Mouse (Mus musculus) lung, adult 18-20 months (tissue): ENCODE data around the gene Ttll5.

Experiments used
- DNase-seq, 2 experiments: peaks; one replicate each; pipeline ENCODE4 v3.0.0; 2022; ENCODE audit warnings: mixed read lengths in 2 of 2

The Ttll5 gene

DNA sequence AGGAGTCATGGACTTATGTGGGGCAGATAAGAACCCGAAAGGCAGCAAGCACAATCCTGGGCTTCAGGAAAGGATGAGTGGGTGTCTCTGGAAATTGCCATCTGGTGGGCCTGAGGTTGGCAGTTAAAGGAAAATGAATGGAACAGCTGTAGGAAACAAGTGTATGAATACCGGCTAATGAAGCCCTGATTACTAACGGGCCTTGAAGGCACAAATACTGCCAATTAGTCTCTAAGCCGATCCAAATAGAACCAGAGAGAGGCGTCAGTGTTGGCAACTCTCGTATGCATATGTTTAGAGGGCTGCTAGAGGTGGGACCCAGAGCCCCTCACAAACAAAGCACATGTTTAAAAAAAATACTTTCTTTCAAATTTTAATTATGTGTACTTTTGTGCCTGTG lies 247.0 kb downstream of the Ttll5 start:
- DNase-seq, result no peak

DNA sequence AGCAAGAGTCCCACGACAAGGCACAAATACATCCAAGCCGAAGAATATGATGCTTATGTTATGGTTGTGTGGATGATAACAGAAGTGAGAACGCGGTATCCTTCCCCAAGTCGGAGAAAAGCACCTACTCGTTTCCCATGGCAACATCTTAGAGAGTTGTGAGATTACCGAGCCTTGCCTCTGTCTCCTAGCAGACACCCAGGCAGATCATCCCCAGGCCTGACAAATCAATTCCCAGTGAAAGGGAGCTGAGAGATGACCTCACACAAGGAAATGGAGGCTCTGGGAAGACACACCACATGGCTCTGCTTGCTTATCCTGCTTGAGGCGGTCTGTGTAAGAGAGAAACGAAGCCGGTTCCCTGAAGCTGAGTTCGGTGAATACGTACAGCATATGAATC lies 250.2 kb downstream of the Ttll5 start:
- DNase-seq, result no peak

DNA sequence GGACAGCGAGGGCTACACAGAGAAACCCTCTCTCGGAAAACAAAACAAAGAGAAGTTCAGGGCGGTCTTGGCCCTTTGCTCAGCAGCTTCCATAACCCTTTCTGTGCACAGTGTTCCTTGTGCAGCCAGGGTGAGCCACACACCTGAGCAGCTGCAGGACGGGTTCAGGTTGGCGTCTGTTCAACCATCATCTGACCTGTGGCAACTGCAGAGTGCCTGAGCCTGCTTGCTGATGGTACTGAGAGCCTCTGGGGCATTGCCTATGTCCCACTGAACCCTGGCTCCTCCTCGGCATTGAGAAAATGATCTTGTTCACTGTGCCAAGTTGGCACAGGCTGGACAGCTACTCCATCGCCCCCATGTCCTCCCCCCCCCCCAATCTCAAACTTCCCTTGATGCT lies 250.9 kb downstream of the Ttll5 start:
- no peak for DNase-seq

DNA sequence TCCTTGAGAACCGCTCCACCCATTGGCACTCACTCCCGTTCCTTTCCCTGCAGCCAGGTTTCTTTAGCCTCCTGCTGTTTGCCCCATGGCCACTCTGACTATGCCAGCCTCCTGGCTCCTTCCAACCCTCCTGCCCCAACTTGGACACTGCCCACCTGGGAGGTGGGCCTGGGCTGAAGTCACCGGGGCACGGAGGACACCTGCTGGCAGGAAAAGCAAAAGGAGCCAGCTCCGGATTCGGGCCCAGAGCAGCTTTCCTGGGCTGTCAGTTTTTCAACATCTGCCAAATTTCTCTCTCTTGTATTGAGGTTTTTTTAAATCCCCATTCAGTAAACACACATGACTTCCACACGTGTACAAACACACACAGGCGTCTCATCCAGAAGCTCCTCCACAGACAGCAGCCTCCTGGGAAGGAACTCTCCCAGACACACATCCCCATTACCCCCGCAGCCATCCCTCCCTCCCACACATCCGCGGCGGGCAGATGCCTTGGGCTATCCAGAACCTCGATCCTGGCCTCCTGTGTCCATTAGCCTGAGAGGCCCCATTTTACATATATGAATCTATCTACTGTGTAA lies 252.0 kb downstream of the Ttll5 start:
- DNase-seq, result peak; percentile 45 to 51

DNA sequence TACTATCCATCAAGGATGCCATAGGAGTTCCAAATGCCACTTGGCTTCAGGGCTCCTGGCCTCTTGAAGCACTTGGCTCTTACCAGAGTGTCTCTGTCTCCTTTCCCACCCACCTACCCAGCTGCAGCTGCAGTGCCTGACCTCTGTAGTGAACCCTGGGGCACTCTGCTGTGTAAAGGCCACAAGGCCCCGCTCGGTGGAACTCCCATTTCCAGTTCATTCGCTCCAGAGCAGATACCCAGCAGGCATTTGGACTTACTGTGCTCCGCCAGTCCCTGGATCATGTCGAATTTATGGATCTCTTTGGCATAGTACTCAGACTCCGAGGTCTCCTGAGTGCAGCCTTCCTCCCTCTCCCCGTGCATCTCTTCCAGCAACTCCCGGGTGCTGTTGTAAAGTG lies 252.9 kb downstream of the Ttll5 start:
- peak in 1 of 2 experiments; percentile 13 for DNase-seq

DNA sequence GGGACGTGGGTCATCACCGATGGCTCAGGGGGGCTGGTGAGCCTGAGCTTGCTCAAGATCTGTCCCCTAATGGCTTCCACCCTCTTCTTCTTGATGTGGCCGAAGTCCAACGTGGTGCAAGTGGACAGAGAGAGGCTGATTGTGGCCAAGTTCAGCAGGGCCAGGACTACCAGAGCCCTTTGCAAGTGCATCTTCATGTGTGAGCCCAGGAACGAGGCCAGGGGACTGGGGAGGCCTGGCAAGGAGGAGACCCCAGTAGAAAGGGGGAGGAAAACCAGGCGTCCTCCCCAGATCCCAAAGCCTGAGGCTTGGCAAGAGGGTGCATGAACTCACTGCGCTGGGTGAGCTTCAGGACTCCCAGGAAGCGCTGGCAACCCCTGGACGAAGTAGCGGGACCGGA lies 253.3 kb downstream of the Ttll5 start:
- no peak for DNase-seq

DNA sequence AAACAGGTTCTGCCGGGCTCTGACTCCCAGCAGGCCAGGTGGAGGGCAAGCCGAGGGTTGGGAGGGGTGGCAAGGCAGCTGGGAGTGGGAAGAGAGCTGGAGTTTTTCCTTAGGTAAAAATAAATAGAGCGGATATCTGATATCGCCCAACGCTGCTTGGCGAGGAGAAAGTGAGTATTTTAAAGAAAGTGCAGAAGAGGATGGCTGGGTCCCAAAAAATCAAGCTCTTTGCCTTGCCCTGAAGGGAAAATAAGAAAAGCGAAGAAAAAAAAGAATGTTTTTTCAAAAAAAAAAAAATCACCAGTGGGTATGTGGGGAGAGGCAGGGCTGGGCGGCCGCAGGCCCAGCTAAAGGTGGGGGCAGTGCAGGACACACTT lies 253.7 kb downstream of the Ttll5 start:
- peak in 1 of 2 experiments; percentile 14 for DNase-seq

DNA sequence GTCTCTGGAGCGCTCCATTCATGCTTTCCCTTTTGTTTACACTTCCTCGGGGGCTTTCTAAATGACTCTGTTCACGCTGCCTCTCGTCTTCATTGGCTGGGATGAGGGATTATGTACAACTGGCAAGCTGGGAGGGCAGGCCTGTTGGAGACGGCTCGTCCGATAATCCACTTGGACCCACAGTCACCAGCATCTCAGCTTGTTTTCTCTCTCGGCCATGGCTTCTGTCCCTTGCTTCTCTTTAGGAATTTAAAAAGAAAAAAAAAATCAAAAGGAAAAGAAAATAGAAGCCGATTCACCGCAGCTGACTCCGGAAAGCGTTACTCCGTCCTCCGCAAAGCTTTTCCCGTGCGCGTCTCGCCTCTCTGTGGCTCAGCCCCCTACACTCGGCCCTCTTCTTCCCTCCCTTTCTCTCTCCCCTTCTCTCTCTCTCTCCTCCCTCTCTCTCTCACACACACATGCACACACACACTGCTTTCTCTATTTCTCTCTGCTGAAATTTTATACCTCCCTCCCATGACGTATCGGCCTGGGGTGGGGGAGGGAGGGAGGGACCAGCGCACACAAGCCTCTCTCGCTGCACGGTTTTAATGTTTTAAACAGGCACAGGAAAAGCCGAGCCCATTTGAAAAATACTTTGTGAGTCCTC lies 254.2 kb downstream of the Ttll5 start, which contains the start of gene Tgfb3:
Gene Tgfb3 (minus strand): TSS at position 489 of the 649 bp plus-strand sequence.
- DNase-seq, result peak; percentile 53 to 64

DNA sequence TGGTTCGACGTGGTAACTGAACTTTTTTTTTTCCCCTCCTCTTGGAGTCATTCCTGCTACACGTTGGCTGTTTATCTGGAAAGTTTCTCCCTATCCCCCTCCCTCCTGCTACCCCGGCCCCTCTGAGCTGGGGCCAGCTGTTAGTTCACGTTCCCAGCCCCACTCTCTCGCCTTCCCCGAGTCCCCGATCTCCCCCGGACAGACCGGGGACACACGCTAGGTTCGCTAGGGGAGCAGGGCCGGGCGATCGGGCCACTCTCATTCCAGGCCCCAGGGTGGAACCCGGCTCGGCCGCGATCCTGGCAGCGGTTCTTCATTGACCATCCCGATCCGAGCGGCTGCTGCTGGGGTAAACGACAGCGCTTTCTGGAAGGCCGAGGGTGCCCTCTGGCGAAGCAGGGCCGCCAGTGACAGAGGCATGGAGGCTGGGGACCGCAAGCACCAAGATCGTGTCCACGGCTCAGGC lies 254.8 kb downstream of the Ttll5 start:
- peak; percentile 91 to 94 for DNase-seq

DNA sequence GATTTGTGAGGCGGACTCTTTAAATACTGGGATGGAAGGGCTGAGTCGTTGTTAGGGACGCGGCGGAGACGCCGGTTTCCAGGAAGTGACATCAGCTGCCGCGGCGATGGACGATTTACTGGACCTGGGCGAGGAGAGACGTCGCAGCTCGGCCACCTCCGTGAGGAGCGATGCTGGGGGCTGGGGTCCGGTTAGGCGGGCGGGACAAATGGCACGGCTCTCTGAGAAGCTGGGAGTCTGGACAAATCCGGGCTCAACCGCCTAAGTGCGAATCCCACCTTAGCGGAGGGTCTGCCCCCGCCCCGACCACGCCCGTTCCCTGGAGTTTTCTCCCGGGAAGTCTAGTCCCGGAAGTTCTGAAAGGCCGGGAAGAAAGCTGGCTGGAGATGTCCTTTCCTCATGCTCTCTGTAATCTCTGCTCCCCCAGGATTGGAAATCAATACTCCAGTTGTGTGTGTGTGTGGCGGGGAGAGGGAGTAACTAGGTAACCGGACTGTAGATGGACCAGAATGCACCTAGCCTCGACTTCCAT lies 258.1 kb downstream of the Ttll5 start, which contains the start of gene Ift43:
Gene Ift43 (plus strand): TSS at position 61 of the 532 bp plus-strand sequence.
- peak; percentile 87 to 89 for DNase-seq

DNA sequence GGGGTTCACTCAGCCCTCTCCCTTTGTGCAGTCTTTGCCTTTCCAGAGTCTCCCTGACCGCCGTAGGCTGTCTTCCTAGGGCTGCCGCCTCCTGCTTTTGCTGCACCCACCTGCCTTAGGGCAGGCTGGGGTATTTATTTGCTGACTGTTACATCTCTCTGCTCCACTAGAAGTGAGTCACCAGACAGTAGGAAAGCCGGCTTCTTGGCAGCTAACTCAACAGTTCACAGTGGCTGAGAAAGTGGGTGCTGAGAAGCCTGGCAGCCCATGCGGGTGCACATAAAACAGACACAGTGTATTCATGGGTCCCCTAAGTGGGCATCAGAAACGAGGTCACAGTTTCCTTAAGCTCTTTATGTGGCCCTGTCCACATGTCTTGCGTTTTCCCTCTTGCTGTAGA lies 261.4 kb downstream of the Ttll5 start:
- no peak for DNase-seq

DNA sequence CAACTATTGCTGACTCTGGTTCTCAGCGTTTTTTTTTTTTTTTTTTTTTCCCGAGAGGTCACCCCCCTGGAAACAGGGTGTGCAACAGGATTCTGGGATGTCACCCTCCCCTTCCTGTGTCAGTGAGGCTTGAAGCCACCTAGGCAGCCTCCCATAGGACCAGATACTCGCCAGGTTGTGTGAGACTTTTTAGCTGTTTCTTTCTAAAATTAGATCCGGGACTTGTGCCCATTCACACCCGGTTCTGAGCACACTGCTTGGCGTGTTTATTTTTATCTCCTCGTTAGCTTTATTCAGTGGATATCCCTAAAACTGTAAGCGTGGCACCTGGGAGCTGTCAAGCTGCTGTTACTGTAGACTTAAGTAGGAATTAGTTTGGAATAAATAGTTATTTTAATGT lies 262.1 kb downstream of the Ttll5 start:
- no peak for DNase-seq

DNA sequence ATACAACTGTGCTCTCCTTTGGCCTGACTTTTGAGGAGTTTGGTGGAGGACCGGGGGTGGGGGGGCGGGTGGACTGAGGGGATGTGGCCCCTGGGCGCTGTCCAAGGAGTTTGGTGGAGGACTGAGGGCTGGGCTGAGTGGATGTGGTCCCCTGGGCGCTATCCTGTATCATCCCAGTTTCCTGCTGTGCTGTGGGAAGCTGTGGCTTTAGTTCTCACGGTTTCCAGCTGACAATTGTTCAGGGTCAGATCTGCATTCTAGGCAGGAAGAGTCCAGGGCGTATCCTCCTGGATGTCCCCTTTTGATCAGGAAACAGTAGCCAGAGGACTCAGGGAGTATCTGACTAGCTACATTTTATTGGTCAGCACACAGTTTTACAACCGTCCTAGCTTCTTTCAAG lies 263.6 kb downstream of the Ttll5 start:
- peak; percentile 15 to 50 for DNase-seq

DNA sequence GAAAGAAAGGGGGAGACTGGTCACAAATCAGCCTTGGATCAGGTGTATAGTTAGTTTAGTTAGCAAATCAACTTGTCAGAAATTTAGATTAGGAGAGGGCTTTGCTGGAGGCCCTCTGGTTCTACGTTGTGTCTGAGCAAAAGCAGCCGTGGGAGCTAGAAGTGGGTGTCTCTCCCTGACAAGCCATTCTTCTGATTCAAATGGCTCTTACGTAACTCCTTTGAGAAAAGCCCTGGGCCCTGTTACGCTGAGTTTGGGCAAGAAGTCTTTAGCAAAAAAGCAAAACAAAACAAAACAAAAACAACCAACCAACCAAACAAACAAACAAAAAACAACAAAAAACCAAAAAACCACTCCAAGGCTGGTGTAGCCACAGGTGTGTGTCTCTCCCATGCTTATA lies 266.3 kb downstream of the Ttll5 start:
- peak in 1 of 2 experiments; percentile 25 for DNase-seq

DNA sequence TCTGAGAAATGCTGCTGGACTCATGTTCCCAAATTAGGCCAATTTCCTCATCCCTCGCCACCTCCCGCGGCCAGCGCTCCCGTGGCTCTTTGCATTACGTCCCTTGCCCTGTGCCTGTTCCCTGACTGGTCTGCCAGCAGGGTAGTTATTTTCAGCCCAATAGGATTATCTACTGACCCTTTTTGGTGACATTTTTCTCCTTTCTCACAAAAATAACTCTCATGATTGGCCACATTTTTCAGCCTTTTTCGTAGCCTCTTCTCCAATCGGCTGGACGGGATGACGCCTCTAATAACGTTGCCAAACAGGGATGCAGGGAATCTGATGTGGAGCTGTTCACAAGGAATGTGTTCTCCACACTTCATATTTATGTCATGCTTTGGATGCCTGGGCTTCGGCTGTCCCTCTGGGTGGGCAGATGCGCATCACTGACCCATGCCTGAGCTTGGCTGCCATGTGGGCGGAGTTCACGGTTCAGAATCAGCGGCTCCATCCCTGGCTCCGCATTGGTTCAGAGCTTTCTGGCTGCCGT lies 267.2 kb downstream of the Ttll5 start:
- DNase-seq, result peak; percentile 69 to 72

DNA sequence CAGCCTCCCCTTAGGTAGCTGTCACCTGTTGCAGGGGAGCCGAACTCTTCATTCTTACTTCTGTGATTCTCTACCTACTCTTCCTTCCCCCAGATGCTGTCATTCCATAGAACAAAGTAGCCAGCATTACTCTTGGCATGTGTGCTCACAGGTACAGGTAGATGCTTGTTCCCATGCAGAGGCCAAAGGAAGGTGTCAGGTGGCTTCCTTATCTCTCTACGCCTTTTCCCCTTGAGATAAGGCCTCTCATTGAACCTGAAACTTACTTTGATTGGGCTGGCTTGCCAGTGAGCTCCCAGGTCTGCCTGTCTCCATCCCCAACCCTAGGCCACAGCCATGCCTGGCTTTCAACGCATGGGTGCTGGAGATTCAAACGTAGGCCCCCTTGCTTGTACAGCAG lies 269.6 kb downstream of the Ttll5 start:
- DNase-seq, result no peak

DNA sequence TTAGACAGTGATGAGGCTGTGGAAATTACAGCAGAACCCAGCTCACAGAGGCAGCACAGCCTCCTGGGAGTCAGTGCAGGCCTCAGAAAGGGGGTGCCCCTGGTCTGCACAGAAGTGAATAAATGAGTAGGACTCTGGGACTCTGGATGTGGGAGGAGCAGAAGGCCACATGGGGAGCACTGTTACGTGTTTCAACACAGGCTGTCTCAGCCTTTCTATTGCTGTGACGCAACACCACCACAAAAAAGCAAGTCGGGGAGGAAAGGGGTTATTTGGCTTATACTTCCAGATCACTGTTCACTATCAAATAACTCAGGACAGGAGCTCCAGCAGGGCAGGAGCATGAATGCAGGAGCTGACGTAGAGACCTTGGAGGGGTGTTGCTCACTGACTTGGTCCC lies 271.3 kb downstream of the Ttll5 start:
- no peak for DNase-seq

DNA sequence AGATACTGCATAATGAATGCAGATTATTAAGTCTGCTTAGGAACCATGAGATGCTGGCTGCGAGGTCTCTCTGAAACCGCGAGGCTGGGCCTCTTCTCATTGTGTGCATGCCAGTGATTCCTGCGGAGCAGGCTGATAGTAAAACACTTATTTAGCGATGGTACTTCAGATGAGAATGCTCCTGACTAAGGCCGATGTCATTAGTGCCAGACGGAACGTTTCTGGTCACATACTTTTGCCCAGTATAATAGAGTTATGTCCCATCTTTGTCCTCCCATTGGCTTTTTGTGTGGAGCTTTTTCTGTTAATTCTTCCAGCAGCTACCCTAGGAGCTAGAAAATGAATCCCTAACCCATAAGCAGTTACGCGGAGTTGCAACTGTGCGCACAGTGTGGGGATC lies 273.3 kb downstream of the Ttll5 start:
- peak; percentile 29 to 37 for DNase-seq

DNA sequence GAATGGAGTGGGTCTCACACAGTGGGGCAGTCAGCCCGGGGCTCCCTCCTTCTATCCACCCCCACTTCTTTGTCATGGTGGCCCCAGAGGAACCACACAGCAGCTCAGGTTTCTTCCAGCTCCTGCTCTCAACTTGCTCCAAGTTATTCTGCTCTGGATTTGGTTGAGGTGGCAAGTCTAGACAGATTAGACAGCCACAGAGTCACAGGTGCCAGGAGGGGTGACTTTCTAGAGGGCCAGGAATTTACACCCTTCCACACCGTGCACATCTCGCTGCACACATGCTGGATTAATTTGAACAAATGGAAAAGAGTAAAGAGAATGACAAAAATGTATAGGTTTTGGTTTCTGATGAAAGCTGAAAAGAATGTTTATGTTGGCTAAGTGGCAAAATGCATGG lies 276.3 kb downstream of the Ttll5 start:
- DNase-seq, result no peak

DNA sequence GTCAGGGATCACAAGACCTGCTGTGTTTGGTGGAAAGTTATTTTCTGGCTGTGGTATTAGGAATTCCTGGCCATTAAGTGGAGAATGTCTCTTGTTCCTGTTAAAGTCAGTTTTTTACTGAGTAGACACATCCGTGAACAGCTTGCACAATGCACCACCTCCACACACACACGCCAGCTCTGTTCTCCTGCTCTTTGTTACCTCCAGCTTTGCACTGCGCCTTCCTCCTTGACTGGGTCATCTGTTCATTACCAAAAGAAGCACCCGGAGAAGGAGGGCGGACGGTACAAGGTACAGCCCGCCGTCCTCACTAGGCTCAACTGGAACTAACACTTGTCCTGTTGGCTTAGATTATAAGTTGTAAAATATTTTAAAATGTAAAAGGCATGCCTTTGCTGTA lies 278.2 kb downstream of the Ttll5 start:
- DNase-seq, result no peak

DNA sequence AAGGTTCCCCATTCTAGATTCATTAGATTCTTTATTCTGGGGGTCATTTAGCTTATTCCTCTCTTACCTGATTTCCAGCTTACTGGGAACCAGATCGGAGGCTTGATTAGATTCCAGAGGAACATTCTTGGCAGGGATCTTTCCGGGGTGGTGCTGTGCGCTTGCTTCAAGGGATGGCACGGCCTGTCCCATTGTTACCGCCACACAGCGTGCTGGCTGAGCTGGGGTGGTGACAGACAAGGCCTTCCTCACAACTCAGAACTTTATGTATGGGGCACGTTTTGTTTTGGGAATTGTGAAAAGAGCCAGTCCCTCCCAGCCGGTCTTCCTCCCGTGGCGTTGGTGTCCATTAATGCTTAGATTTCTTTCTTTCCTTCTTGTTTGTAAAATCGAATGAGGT lies 278.9 kb downstream of the Ttll5 start:
- DNase-seq, result peak; percentile 23 to 43

DNA sequence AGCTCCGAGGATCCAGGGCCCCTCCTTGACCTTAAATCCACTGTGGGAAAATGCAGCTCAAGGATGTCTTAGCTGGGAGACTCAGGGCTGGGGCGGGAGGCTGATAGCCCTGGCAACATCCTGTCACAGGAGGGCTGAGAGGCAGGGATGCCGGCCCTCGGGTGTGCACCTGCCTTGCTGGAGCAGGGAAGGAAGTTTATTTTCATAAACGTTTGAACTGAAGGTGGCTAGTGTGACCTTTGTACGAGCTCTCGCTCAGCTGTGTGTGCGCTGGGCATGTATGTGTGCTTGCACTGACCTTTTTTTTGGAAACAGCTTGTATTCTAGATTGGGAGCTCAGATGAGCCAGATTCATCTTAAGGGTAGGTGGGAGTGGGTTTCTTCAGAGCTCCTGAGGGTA lies 279.4 kb downstream of the Ttll5 start:
- DNase-seq, result no peak

DNA sequence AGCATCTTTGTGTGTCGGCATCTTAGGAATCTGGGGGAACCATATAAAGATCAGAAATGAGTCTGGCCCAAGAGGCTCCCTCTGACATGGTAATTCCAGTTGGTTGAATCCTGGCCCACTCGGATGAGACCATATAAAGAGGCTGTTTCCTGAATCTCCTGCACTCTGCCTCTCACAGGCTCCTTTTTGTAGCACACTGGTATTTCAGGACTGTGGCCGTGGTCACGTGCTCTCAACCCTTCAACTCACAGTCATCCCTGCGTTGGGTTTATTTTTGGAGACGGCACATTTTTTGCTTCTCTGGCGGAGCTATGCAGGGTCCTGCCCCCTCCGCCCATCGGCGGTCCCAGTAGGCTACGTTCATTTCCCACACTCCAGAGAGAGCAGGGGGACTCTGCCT lies 279.8 kb downstream of the Ttll5 start:
- peak; percentile 38 to 55 for DNase-seq

DNA sequence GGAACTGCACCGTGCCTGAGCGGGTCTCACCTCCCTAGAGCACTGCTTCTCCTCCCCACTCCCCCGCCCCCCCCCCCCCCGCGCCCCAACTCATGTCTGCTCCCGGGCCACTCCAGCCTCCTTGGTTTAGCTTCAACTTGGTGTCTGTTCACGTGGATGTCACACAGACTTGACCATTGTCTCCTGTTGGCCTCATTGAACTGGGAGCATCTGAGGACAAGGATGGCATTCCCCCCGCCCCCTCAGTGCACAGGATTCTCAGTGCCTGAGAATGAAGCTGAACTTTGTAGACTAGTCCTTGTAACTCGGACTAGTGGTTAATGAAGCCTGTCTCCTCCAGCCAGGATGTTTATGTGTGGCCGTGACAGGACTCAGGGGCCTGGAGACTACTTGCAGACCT lies 281.1 kb downstream of the Ttll5 start:
- DNase-seq, result no peak
